Mouse (Mus musculus): Measurements from ENCODE around the gene Atp6v1c2. TPM values are rescaled to one million over a fixed set of nuclear protein-coding genes. Genes with fewer than 3 reads are reported as not detected.

Atp6v1c2 gene
- polyA plus RNA-seq (2016; fragmentation: Nextera tagmentation; extraction: Ambion mirVana): 0.29 and 0.46 TPM in 2 replicates

DNA sequence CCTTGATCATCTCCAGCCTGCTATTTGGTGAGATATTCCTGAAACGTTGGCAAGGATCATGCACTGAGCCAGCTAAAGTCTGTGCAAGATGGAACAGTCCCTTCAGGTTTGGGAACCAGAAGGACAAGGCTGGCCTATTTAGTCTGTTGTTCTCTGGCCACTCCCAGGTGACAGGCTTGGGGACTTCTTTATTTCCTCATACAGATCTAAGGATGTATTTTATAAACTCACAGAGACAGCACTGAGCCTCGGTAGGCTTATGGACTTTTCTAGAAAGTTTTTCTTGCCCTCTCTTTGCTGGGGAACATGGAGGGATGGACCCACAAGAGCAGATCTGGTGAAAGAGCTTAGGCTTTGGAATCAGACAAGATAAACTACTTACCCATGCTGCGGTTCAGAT, at the start of gene Atp6v1c2:
Gene Atp6v1c2, minus strand, starts transcription at position 101 of the 400 bp plus-strand sequence.
- H3K36me3 ChIP-seq (replicated peaks): no peaks in the 10 kb centered on the region
- DNase-seq (ENCODE audit: extremely low spot score, low spot score): no peak
- no peaks in the 10 kb centered on the region for H3K9me3 ChIP-seq
- peaks cover 11% of the 10 kb centered on the region for H3K4me1 ChIP-seq
- 80% methylated on average over 3 of the region's 3 CpGs for WGBS
- no peak within 1 kb of the TSS for H3K4me3 ChIP-seq
- peaks cover 29% of the 10 kb centered on the region for H3K27me3 ChIP-seq (ENCODE audit: poor library complexity, severe bottlenecking)
- H3K27ac ChIP-seq: no peak within 1 kb of the TSS

- Histone ChIP-seq H3K9me3 (no peaks in the 10 kb centered on the region), H3K27ac (no peak overlapping the region), H3K36me3 (replicated peaks) (peaks cover 98% of the 10 kb centered on the region), H3K4me3 (no peak overlapping the region), H3K27me3 (ENCODE audit: poor library complexity, severe bottlenecking) (no peaks in the 10 kb centered on the region), H3K4me1 (no peaks in the 10 kb centered on the region)
- 94% methylated on average over 6 of the region's 6 CpGs for WGBS
- no peak for DNase-seq (ENCODE audit: extremely low spot score, low spot score)
Measured at GRCm38 (mm10) chr12:17376521-17376920, 47.4 kb upstream of the Atp6v1c2 start.

DNA sequence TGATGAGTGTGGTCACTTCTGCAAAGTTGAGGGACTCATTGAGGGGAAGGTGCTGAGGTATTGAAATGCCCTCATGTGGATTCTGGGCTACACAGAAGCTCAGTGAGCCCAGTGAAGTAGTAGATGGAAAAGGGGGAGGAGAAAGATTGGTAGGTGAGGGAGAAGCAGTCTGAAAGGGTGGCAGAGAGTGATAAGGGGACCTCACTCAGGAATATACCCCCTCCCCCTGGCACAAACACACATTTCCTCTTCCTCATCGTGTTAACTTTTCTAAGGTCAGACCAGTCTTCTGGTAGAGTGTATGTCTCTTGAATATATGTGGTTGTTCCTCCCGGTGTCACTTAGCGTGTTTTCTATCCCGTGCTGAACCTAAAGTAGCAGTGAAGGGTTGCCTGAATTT, 46.1 kb upstream of the Atp6v1c2 start:
- 87% methylated on average over 4 of the region's 4 CpGs for WGBS
- H3K36me3 ChIP-seq (replicated peaks): peaks cover 99% of the 10 kb centered on the region

GRCm38 (mm10) chr12:17373470-17373975, 44.4 kb upstream of the Atp6v1c2 start:
- H3K27me3 ChIP-seq (ENCODE audit: poor library complexity, severe bottlenecking): no peaks in the 10 kb centered on the region
- no peak for DNase-seq (ENCODE audit: extremely low spot score, low spot score)
- H3K4me3 ChIP-seq: no peak overlapping the region
- H3K36me3 ChIP-seq (replicated peaks): peaks cover 98% of the 10 kb centered on the region
- 93% methylated on average over 5 of the region's 5 CpGs for WGBS
- H3K9me3 ChIP-seq: no peaks in the 10 kb centered on the region
- no peaks in the 10 kb centered on the region for H3K4me1 ChIP-seq
- H3K27ac ChIP-seq: no peak overlapping the region

More for the DNA sequence above, 46.1 kb upstream of the Atp6v1c2 start:
- no peaks in the 10 kb centered on the region for H3K9me3 ChIP-seq
- no peaks in the 10 kb centered on the region for H3K27me3 ChIP-seq (ENCODE audit: poor library complexity, severe bottlenecking)
- H3K4me1 ChIP-seq: no peaks in the 10 kb centered on the region
- no peak overlapping the region for H3K27ac ChIP-seq
- H3K4me3 ChIP-seq: no peak overlapping the region
- DNase-seq (ENCODE audit: extremely low spot score, low spot score): no peak

DNA sequence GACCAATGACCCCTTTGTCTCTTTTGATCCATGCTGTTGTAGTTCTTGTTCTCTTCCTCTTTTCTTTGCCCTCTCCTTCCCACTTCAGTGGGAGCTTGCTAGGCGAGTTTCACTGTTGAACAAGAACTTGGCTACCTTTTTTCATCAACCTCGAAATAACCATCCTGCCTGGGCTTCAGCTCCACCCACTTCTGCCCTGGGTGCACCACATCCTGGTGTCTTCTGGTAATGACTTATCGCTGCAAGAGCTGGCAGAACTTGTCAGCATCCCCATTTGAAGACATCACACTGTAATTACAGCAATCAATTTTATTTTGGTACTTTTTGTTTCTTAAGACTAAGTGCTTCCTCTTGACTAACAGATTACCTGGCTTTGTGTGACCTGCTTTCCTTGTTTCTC, 43.5 kb upstream of the Atp6v1c2 start:
- Histone ChIP-seq H3K27ac (no peak overlapping the region), H3K36me3 (replicated peaks) (peaks cover 98% of the 10 kb centered on the region), H3K4me3 (no peak overlapping the region), H3K4me1 (no peaks in the 10 kb centered on the region), H3K9me3 (no peaks in the 10 kb centered on the region), H3K27me3 (ENCODE audit: poor library complexity, severe bottlenecking) (no peaks in the 10 kb centered on the region)
- 91% methylated on average over 3 of the region's 3 CpGs for WGBS
- no peak for DNase-seq (ENCODE audit: extremely low spot score, low spot score)

DNA sequence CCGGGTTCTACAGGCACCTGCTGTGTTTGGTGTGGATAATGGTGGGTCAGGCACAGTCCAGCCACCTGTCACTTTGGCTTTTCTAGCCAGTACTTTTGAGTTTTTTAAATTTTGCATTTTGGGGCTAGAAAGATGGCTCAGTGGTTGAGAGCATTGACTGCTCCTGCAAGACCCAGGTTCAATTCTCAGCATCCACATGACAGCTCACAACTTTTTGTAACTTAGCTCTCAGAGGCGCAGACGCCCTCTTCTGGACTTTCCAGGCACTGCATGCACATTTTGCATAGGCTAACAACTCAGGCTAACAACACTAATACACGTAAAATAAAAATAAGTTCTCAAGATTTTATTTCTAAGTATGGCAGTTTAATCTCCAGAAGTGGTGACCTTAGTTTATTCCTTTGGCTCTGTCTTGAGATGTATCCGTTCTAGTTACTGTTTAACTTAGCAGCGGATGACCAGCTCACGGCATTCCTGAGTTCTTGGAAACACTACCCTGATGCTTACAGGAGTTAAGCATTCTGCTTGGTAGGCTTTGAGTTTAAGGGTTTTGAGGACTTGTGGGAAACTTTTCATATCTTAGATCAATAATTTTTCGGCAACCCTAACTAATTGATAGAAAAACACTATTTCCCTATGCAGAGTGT, 42.6 kb upstream of the Atp6v1c2 start:
- Histone ChIP-seq H3K4me3 (no peak overlapping the region), H3K4me1 (no peaks in the 10 kb centered on the region), H3K36me3 (replicated peaks) (peaks cover 98% of the 10 kb centered on the region), H3K27ac (no peak overlapping the region), H3K9me3 (no peaks in the 10 kb centered on the region), H3K27me3 (ENCODE audit: poor library complexity, severe bottlenecking) (no peaks in the 10 kb centered on the region)
- no peak for DNase-seq (ENCODE audit: extremely low spot score, low spot score)
- 85% methylated on average over 8 of the region's 8 CpGs for WGBS

DNA sequence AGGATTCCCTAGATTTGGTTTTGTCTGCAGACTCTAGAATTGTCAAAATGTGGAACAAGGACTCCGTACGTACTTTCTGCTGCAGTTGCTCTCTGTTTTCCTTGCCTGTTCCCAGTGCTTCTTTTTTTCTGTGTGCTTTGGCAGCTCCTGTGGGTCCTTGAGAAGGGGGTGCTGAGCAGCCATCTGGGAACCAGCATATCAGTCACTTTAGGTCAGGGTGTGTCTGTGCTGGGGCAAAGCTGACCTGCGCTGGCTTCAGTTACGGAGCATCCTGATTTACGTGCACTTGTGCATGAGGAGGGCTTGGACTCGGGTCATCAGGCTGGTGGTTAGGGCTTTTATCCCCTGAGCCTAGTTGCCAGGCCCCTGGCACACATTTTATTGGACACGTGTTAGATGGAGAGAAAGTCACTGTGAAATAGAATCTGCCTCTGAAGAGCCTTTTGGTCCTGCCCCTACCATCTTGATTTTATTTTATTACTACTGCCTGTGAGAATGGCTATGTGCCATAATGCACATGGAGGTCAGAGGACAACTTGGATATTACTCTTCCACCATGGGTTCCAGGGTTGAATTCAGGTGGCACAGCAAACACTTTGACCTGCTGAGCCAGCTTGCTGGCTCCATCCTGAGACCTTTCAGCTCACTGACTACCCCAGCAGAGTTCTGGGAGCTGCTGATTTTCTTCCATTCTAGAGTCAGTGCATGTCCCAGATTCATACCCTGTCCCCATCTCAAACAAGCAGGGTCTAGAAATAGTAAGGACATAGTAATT, 40.6 kb upstream of the Atp6v1c2 start:
- H3K4me1 ChIP-seq: no peaks in the 10 kb centered on the region
- WGBS: 97% methylated on average over 7 of the region's 7 CpGs
- DNase-seq (ENCODE audit: extremely low spot score, low spot score): no peak
- no peak overlapping the region for H3K4me3 ChIP-seq
- peaks cover 95% of the 10 kb centered on the region for H3K36me3 ChIP-seq (replicated peaks)
- H3K27ac ChIP-seq: no peak overlapping the region
- no peaks in the 10 kb centered on the region for H3K9me3 ChIP-seq
- H3K27me3 ChIP-seq (ENCODE audit: poor library complexity, severe bottlenecking): no peaks in the 10 kb centered on the region

DNA sequence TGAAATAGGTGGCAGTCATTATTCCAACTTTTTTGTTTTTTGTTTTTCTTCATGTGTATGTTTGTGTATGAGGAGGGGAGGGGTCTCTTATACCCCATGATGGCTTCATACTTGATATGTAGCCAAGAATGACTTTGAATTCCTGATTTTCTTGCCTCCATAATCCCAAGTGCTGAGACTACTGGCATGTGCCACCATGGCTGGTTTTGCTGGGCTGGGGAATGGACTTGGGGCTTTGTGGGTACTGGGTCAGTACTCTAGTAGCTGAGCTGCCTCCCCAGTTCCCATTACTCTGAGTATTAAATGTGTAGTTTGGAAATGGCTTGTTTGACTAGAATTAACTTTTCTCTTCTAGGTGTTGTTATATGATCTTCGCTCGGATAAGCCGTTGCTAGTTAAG, 40.0 kb upstream of the Atp6v1c2 start:
- no peak for DNase-seq (ENCODE audit: extremely low spot score, low spot score)
- Histone ChIP-seq H3K4me1 (no peaks in the 10 kb centered on the region), H3K9me3 (no peaks in the 10 kb centered on the region), H3K36me3 (replicated peaks) (peaks cover 95% of the 10 kb centered on the region), H3K4me3 (no peak overlapping the region), H3K27me3 (ENCODE audit: poor library complexity, severe bottlenecking) (no peaks in the 10 kb centered on the region), H3K27ac (no peak overlapping the region)
- 96% methylated on average over 3 of the region's 3 CpGs for WGBS

- 81% methylated on average over 5 of the region's 5 CpGs for WGBS
- Histone ChIP-seq H3K4me1 (no peaks in the 10 kb centered on the region), H3K27me3 (ENCODE audit: poor library complexity, severe bottlenecking) (no peaks in the 10 kb centered on the region), H3K36me3 (replicated peaks) (peaks cover 96% of the 10 kb centered on the region), H3K9me3 (no peaks in the 10 kb centered on the region), H3K27ac (no peak overlapping the region), H3K4me3 (no peak overlapping the region)
- peak; percentile 33 for DNase-seq (ENCODE audit: extremely low spot score, low spot score)
Measured at GRCm38 (mm10) chr12:17366981-17367380, 37.8 kb upstream of the Atp6v1c2 start.

GRCm38 (mm10) chr12:17362316-17362715, 33.2 kb upstream of the Atp6v1c2 start:
- H3K36me3 ChIP-seq (replicated peaks): peaks cover 95% of the 10 kb centered on the region
- no peaks in the 10 kb centered on the region for H3K9me3 ChIP-seq
- H3K4me3 ChIP-seq: no peak overlapping the region
- 95% methylated on average over 5 of the region's 5 CpGs for WGBS
- DNase-seq (ENCODE audit: extremely low spot score, low spot score): no peak
- H3K27me3 ChIP-seq (ENCODE audit: poor library complexity, severe bottlenecking): no peaks in the 10 kb centered on the region
- peaks cover 16% of the 10 kb centered on the region for H3K4me1 ChIP-seq
- no peak overlapping the region for H3K27ac ChIP-seq

- H3K9me3 ChIP-seq: no peaks in the 10 kb centered on the region
- no peak overlapping the region for H3K4me3 ChIP-seq
- no peaks in the 10 kb centered on the region for H3K27me3 ChIP-seq (ENCODE audit: poor library complexity, severe bottlenecking)
- H3K36me3 ChIP-seq (replicated peaks): peaks cover 97% of the 10 kb centered on the region
- DNase-seq (ENCODE audit: extremely low spot score, low spot score): peak; percentile 28
- WGBS: 24% methylated on average over 4 of the region's 4 CpGs
- H3K4me1 ChIP-seq: peaks cover 16% of the 10 kb centered on the region
- H3K27ac ChIP-seq: peak overlapping the region; percentile 79
Measured at GRCm38 (mm10) chr12:17360650-17361049, 31.5 kb upstream of the Atp6v1c2 start.

GRCm38 (mm10) chr12:17360104-17360503, 30.9 kb upstream of the Atp6v1c2 start:
- 56% methylated on average over 9 of the region's 9 CpGs for WGBS
- DNase-seq (ENCODE audit: extremely low spot score, low spot score): peak; percentile 19
- Histone ChIP-seq H3K27ac (peak overlapping the region; percentile 79), H3K36me3 (replicated peaks) (peaks cover 97% of the 10 kb centered on the region), H3K4me3 (no peak overlapping the region), H3K4me1 (peaks cover 16% of the 10 kb centered on the region), H3K9me3 (no peaks in the 10 kb centered on the region), H3K27me3 (ENCODE audit: poor library complexity, severe bottlenecking) (no peaks in the 10 kb centered on the region)

- Histone ChIP-seq H3K36me3 (replicated peaks) (peaks cover 98% of the 10 kb centered on the region), H3K4me1 (peaks cover 16% of the 10 kb centered on the region), H3K9me3 (no peaks in the 10 kb centered on the region), H3K27ac (no peak overlapping the region), H3K27me3 (ENCODE audit: poor library complexity, severe bottlenecking) (no peaks in the 10 kb centered on the region), H3K4me3 (no peak overlapping the region)
- 90% methylated on average over 9 of the region's 9 CpGs for WGBS
- no peak for DNase-seq (ENCODE audit: extremely low spot score, low spot score)
Measured at GRCm38 (mm10) chr12:17358981-17359380, 29.8 kb upstream of the Atp6v1c2 start.
